Mouse (Mus musculus) limb, embryonic 14.5 days (tissue): ENCODE data around the gene Iqcm. TPM values are rescaled to one million over a fixed set of nuclear protein-coding genes. Genes with fewer than 3 reads are reported as not detected.

Source experiments
- ATAC-seq: fragments of 200-750 bp; cut with Nextera tagmentation; 2 replicates; pipeline ENCODE4 v1.8.0; 2017; ENCODE audit warnings: low read depth, moderate number of reproducible peaks, moderate TSS enrichment; ENCODE audit not compliant: low FRiP score
- DNase-seq: peaks from one replicate; pipeline ENCODE4 v3.0.0-alpha.2; 2015; ENCODE audit warnings: low spot score
- H3K27ac ChIP-seq: fragments of 300-500 bp; sonication (generic); replicated peaks from 2 replicates; pipeline ENCODE4 v1.5.1; 2014; ENCODE audit warnings: low read depth, mild to moderate bottlenecking, low read length, moderate library complexity, mixed read lengths
- H3K27me3 ChIP-seq: fragments of 300-500 bp; sonication (generic); 2 replicates; pipeline ENCODE4 v1.6.1; 2014; ENCODE audit warnings: low read length, mixed read lengths; ENCODE audit not compliant: control insufficient read depth, insufficient read depth
- H3K36me3 ChIP-seq: fragments of 300-500 bp; sonication (generic); 2 replicates; pipeline ENCODE4 v1.6.1; 2014; ENCODE audit warnings: mild to moderate bottlenecking, low read length, moderate library complexity, mixed read lengths; ENCODE audit not compliant: control insufficient read depth, insufficient read depth
- H3K4me1 ChIP-seq: fragments of 300-500 bp; sonication (generic); 2 replicates; pipeline ENCODE4 v1.6.1; 2014; ENCODE audit warnings: antibody characterized with exemption, low read length, mixed read lengths; ENCODE audit not compliant: control insufficient read depth, insufficient read depth
- H3K4me2 ChIP-seq: fragments of 300-500 bp; sonication (generic); replicated peaks from 2 replicates; pipeline ENCODE4 v1.6.1; 2014; ENCODE audit warnings: low read depth, mild to moderate bottlenecking, low read length, moderate library complexity; ENCODE audit not compliant: severe bottlenecking
- H3K4me3 ChIP-seq: fragments of 300-500 bp; sonication (generic); replicated peaks from 2 replicates; pipeline ENCODE4 v1.5.1; 2014; ENCODE audit warnings: low read length
- H3K9ac ChIP-seq: fragments of 300-500 bp; sonication (generic); 2 replicates; pipeline ENCODE4 v1.6.1; 2014; ENCODE audit warnings: mild to moderate bottlenecking, low read depth, low read length, moderate library complexity; ENCODE audit not compliant: severe bottlenecking
- H3K9me3 ChIP-seq: fragments of 300-500 bp; sonication (generic); 2 replicates; pipeline ENCODE4 v1.6.1; 2016; ENCODE audit warnings: low read length; ENCODE audit not compliant: control insufficient read depth
- POLR2A ChIP-seq: fragments of 200-500 bp; IDR thresholded peaks from 2 replicates; pipeline ENCODE4 v1.8.0; 2012; ENCODE audit warnings: inconsistent platforms, mild to moderate bottlenecking, moderate library complexity, borderline replicate concordance; ENCODE audit not compliant: insufficient read depth, insufficient read length; ENCODE audit errors: extremely low read depth
- WGBS: fragments of 180-500 bp; shearing (Covaris S2); extraction: QIAGEN DNeasy Blood & Tissue Kit; methylation state at CpG from one replicate; pipeline ENCODE4 v1.1.7; 2014; 5-methylcytosine and 5-hydroxymethylcytosine counted together
- polyA plus RNA-seq, 2 experiments: library from polyadenylated mRNA; depleted of rRNA in 1 of 2; stranded (reverse) in 1 of 2; unstranded in 1 of 2; fragments of >200 nt; fragmentation: Nextera tagmentation in 1 of 2; extraction: Ambion mirVana in 1 of 2; gene quantifications; 2 replicates each; pipeline versions ENCODE4 v1.2.1 to v1.2.3; 2012 to 2014

The Iqcm gene
- polyA plus RNA-seq, 2 experiments = not detected

- Histone ChIP-seq H3K4me3 (no peak overlapping the region), H3K4me1 (no peaks in the 10 kb centered on the region)
Measured at GRCm38 (mm10) chr8:75509299-75509698, 60.8 kb downstream of the Iqcm start.

GRCm38 (mm10) chr8:75513786-75514185, 65.3 kb downstream of the Iqcm start:
- DNase-seq = no peak
- ATAC-seq = no peak
- Histone ChIP-seq H3K27me3 (no peaks in the 10 kb centered on the region), H3K4me2 (no peak overlapping the region), H3K4me1 (no peaks in the 10 kb centered on the region), H3K27ac (no peak overlapping the region), H3K9ac (no peak overlapping the region), H3K9me3 (no peaks in the 10 kb centered on the region), H3K36me3 (no peaks in the 10 kb centered on the region), H3K4me3 (no peak overlapping the region)
- TF ChIP-seq POLR2A = no peak
- WGBS = 75% methylated on average over 3 of the region's 3 CpGs

More at GRCm38 (mm10) chr8:75509299-75509698, 60.8 kb downstream of the Iqcm start:
- Histone ChIP-seq H3K27ac (no peak overlapping the region), H3K36me3 (no peaks in the 10 kb centered on the region), H3K9ac (no peak overlapping the region), H3K4me2 (no peak overlapping the region), H3K27me3 (no peaks in the 10 kb centered on the region), H3K9me3 (no peaks in the 10 kb centered on the region)
- DNase-seq (no peak), ATAC-seq (no peak)
- no peak for TF ChIP-seq POLR2A
- 68% methylated on average over 1 of the region's 1 CpGs for WGBS

- DNase-seq = no peak
- no peaks in the 10 kb centered on the region for H3K36me3 ChIP-seq
- no peak overlapping the region for H3K4me2 ChIP-seq
- no peak overlapping the region for H3K27ac ChIP-seq
- WGBS = 86% methylated on average over 3 of the region's 3 CpGs
- ATAC-seq = no peak
- no peaks in the 10 kb centered on the region for H3K4me1 ChIP-seq
- H3K9ac ChIP-seq = no peak overlapping the region
- no peak overlapping the region for H3K4me3 ChIP-seq
- no peaks in the 10 kb centered on the region for H3K27me3 ChIP-seq
- TF ChIP-seq POLR2A = no peak
- no peaks in the 10 kb centered on the region for H3K9me3 ChIP-seq
Measured at GRCm38 (mm10) chr8:75549284-75549683, 100.8 kb downstream of the Iqcm start.

GRCm38 (mm10) chr8:75596281-75596680, 147.8 kb downstream of the Iqcm start:
- WGBS = 58% methylated on average over 2 of the region's 2 CpGs
- Histone ChIP-seq H3K9me3 (no peaks in the 10 kb centered on the region), H3K27me3 (no peaks in the 10 kb centered on the region), H3K36me3 (no peaks in the 10 kb centered on the region), H3K27ac (no peak overlapping the region), H3K4me3 (no peak overlapping the region), H3K9ac (no peak overlapping the region), H3K4me2 (no peak overlapping the region), H3K4me1 (no peaks in the 10 kb centered on the region)
- DNase-seq = no peak
- ATAC-seq = no peak
- no peak for TF ChIP-seq POLR2A

- no peak for DNase-seq
- Histone ChIP-seq H3K27ac (no peak overlapping the region), H3K27me3 (no peaks in the 10 kb centered on the region), H3K4me1 (no peaks in the 10 kb centered on the region), H3K4me3 (no peak overlapping the region), H3K4me2 (no peak overlapping the region), H3K9me3 (0 out of 2 replicates have a peak, but pooled peaks cover 3% of the 10 kb centered on the region), H3K36me3 (no peaks in the 10 kb centered on the region), H3K9ac (no peak overlapping the region)
- WGBS = 87% methylated on average over 3 of the region's 3 CpGs
- ATAC-seq = no peak
- TF ChIP-seq POLR2A = no peak
Measured at GRCm38 (mm10) chr8:75642958-75643357, 194.5 kb downstream of the Iqcm start.

GRCm38 (mm10) chr8:75659287-75659686, 210.8 kb downstream of the Iqcm start:
- TF ChIP-seq POLR2A = no peak
- Histone ChIP-seq H3K9me3 (no peaks in the 10 kb centered on the region), H3K27me3 (no peaks in the 10 kb centered on the region), H3K9ac (no peak overlapping the region), H3K27ac (no peak overlapping the region), H3K36me3 (no peaks in the 10 kb centered on the region), H3K4me3 (no peak overlapping the region), H3K4me2 (no peak overlapping the region), H3K4me1 (no peaks in the 10 kb centered on the region)
- 87% methylated on average over 6 of the region's 6 CpGs for WGBS
- DNase-seq (no peak), ATAC-seq (no peak)
